Mouse (Mus musculus) cortical plate, adult 2 months (tissue): Measurements from ENCODE around the gene Rock2. TPM values are rescaled to one million over a fixed set of nuclear protein-coding genes. Genes with fewer than 3 reads are reported as not detected.

Experiments used
- H3K27ac ChIP-seq: fragments of 200-500 bp; 2 replicates; pipeline ENCODE4 v1.5.1; 2012; ENCODE audit warnings: low read length, control low read depth, inconsistent platforms; ENCODE audit not compliant: insufficient read depth
- H3K4me1 ChIP-seq: fragments of 200-500 bp; 2 replicates; pipeline ENCODE4 v1.6.1; 2011; ENCODE audit warnings: low read length; ENCODE audit not compliant: control insufficient read depth, insufficient read depth
- H3K4me3 ChIP-seq: fragments of 200-500 bp; 2 replicates; pipeline ENCODE4 v1.5.1; 2011; ENCODE audit warnings: mild to moderate bottlenecking, low read length, control low read depth; ENCODE audit not compliant: insufficient read depth
- CTCF ChIP-seq: fragments of 200-500 bp; IDR thresholded peaks from 2 replicates; pipeline ENCODE4 v1.5.1; 2011; ENCODE audit warnings: mild to moderate bottlenecking, control low read depth, low read length; ENCODE audit not compliant: insufficient read depth; ENCODE audit errors: extremely low read depth
- POLR2A ChIP-seq: fragments of 200-500 bp; IDR thresholded peaks from 2 replicates; pipeline ENCODE4 v1.6.1; 2011; ENCODE audit warnings: mild to moderate bottlenecking, low read length, control low read depth; ENCODE audit not compliant: insufficient read depth; ENCODE audit errors: extremely low read depth
- polyA plus RNA-seq: library from polyadenylated mRNA; depleted of rRNA; stranded (reverse); fragments of >200 nt; gene quantifications from 2 replicates; pipeline ENCODE4 v1.2.3, GENCODE M21; 2012; rRNA removed

The Rock2 gene
- polyA plus RNA-seq, 1 experiment = 48.3 TPM

- Histone ChIP-seq H3K4me1 (peaks cover 2% of the 10 kb centered on the region; the same call in 1 of the 2 replicates), H3K27ac (no peak overlapping the region), H3K4me3 (no peak overlapping the region)
- no peak; the same call in 1 of the 2 replicates for TF ChIP-seq POLR2A
- no peak for TF ChIP-seq CTCF
Observed at GRCm38 (mm10) chr12:17033464-17033841, 138.8 kb downstream of the Rock2 start.

GRCm38 (mm10) chr12:17034671-17035070 lies 140.0 kb downstream of the Rock2 start:
- Histone ChIP-seq H3K4me3 (no peak overlapping the region), H3K27ac (no peak overlapping the region), H3K4me1 (peaks cover 2% of the 10 kb centered on the region; the same call in 1 of the 2 replicates)
- no peak for TF ChIP-seq CTCF

DNA sequence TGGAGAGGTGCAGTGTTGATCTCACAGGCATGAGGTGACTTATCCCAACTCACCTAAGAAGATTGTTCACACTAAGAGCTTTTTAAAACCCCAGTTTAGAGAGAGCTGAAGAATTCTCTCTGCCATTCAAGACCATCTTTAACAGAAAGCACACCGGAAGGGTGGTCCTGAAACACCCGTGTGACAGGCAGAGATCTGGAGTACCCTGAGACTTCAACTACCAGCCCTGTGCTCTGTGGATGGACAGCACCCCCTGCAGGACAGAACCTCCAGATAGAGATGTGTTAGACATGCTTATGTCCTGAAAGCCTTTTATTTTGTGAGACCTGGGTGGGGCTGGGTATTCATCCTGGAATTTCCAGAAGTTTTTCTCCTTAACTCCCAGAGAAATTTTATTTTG lies 140.4 kb downstream of the Rock2 start:
- H3K27ac ChIP-seq = no peak overlapping the region
- H3K4me1 ChIP-seq = peaks cover 2% of the 10 kb centered on the region; the same call in 1 of the 2 replicates
- TF ChIP-seq POLR2A (no peak), CTCF (peak; percentile 40)
- H3K4me3 ChIP-seq = no peak overlapping the region

DNA sequence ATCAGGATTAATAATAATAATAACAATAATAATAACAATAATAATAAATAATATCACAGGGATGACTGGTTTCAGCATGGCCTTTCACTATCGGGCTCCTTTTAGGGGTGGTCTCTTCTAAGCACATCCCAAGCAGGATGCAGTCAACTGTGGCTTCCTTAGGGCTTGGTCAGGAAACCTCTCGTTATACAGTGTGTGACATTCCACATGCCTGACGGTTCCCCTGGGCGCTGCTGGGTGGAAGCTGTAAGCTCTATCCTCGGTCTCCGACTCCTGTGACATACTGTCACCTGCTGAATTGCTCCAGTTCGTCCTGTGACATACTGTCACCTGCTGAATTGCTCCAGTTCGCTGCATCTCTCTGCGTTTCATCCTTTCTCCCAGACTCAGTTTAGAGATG lies 141.8 kb downstream of the Rock2 start:
- no peak for TF ChIP-seq CTCF
- no peak for TF ChIP-seq POLR2A
- no peak overlapping the region for H3K27ac ChIP-seq
- H3K4me1 ChIP-seq = peaks cover 2% of the 10 kb centered on the region; the same call in 1 of the 2 replicates
- H3K4me3 ChIP-seq = no peak overlapping the region

DNA sequence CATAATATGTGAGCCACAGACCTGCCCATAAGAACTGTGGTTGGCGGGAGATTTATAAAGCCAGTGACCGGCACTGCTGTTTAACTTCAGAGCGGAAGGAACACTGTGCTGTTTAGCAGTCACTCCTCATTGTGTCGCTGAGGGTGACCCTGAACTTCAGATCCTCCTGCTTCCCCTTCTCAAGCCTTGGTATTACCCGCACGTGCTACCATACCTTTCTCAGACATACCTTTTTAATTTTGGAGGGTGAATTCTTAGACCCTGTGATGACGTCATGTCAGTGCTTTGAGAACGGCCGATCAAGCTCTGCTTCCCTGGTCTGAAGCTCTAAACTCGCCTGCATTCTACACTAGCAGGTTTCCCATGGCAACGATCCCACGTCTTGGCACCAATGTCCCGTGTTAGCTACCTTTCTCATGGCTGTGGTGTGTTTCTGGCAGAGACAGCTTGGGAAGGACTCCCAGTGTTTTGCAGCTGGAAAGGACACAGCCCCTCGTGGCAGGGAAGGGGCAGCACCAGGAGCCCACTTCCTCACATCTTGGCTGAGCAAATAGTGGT lies 142.4 kb downstream of the Rock2 start:
- peaks cover 2% of the 10 kb centered on the region; the same call in 1 of the 2 replicates for H3K4me1 ChIP-seq
- no peak overlapping the region for H3K4me3 ChIP-seq
- TF ChIP-seq CTCF (no peak), POLR2A (no peak)
- H3K27ac ChIP-seq = no peak overlapping the region

Other genes starting within 250 kb of the Rock2 start
- 316 and 321 TPM in 2 replicates for gene Ntsr2, start 241.5 kb upstream of the Rock2 start, polyA plus RNA-seq
- 0.48 and 0.49 TPM in 2 replicates for gene Greb1, start 94.0 kb upstream of the Rock2 start, polyA plus RNA-seq
- gene E2f6, start 83.9 kb upstream of the Rock2 start, polyA plus RNA-seq = 38.3 and 40.1 TPM in 2 replicates
- gene Pqlc3, start 105.5 kb downstream of the Rock2 start, polyA plus RNA-seq = 1.9 and 2.9 TPM in 2 replicates
- gene 2410004P03Rik, start 116.8 kb downstream of the Rock2 start, polyA plus RNA-seq = 0.62 and 0.88 TPM in 2 replicates